Mouse (Mus musculus): ENCODE results near the gene Ap4e1.
"Not testable (repeated sequence)": the region's sequence is repeated elsewhere in the genome, so short reads cannot be mapped to it uniquely, and the experiment has no call there.

Gene Ap4e1

GRCm38 (mm10) chr2:127077611-127078010 lies 69.1 kb downstream of the Ap4e1 start:
- DNase-seq (ENCODE audit: low spot score): no peak

GRCm38 (mm10) chr2:127079066-127079465 lies 70.5 kb downstream of the Ap4e1 start:
- DNase-seq (ENCODE audit: low spot score): not testable (repeated sequence)

- no peak for DNase-seq (ENCODE audit: low spot score)
These were observed 71.5 kb downstream of the Ap4e1 start for GRCm38 (mm10) chr2:127079881-127080590.

GRCm38 (mm10) chr2:127080591-127081218 lies 72.2 kb downstream of the Ap4e1 start:
- no peak for DNase-seq (ENCODE audit: low spot score)

- no peak for DNase-seq (ENCODE audit: low spot score)
These were observed 77.7 kb downstream of the Ap4e1 start for GRCm38 (mm10) chr2:127086235-127086634.

GRCm38 (mm10) chr2:127090151-127090550 lies 81.6 kb downstream of the Ap4e1 start:
- DNase-seq (ENCODE audit: low spot score): not testable (repeated sequence)

- DNase-seq (ENCODE audit: low spot score): no peak
These were observed 83.5 kb downstream of the Ap4e1 start for GRCm38 (mm10) chr2:127092000-127092399.

- no peak for DNase-seq (ENCODE audit: low spot score)
These were observed 100.5 kb downstream of the Ap4e1 start for GRCm38 (mm10) chr2:127108986-127109385.

Measured in embryo, embryonic 10 days (tissue).